Mouse (Mus musculus): ENCODE results near the gene Il17a. TPM values are rescaled to one million over a fixed set of nuclear protein-coding genes. Genes with fewer than 3 reads are reported as not detected.

Il17a gene
- polyA plus RNA-seq, 1 experiment = not detected

Other genes with a start within 250 kb of the Il17a start
- 4.0 and 4.6 TPM in 2 replicates for gene Pkhd1, start 112.8 kb upstream of the Il17a start, polyA plus RNA-seq (2012; rRNA removed)
- not detected in 2 replicates for gene Il17f, start 59.7 kb downstream of the Il17a start, polyA plus RNA-seq (2012; rRNA removed)
- 5.9 and 9.4 TPM in 2 replicates for gene Mcm3, start 89.4 kb downstream of the Il17a start, polyA plus RNA-seq (2012; rRNA removed)
- 2.5 and 2.7 TPM in 2 replicates for gene Paqr8, start 159.7 kb downstream of the Il17a start, polyA plus RNA-seq (2012; rRNA removed)
- 6.9 and 7.5 TPM in 2 replicates for gene Efhc1, start 220.7 kb downstream of the Il17a start, polyA plus RNA-seq (2012; rRNA removed)

All from gonadal fat pad, adult 2 months (tissue).